Mouse (Mus musculus) hindbrain, embryonic 10.5 days (tissue): ENCODE results near the gene Scd2. TPM values are rescaled to one million over a fixed set of nuclear protein-coding genes. Genes with fewer than 3 reads are reported as not detected.
"Not testable (repeated sequence)": the region's sequence is repeated elsewhere in the genome, so short reads cannot be mapped to it uniquely, and the experiment has no call there.

ENCODE experiments used
- DNase-seq: peaks from one replicate; pipeline ENCODE4 v3.0.0-alpha.2; 2017; ENCODE audit warnings: low spot score
- H3K27ac ChIP-seq: fragments of 300-500 bp; sonication (generic); 2 replicates; pipeline ENCODE4 v1.5.1; 2016; ENCODE audit warnings: mild to moderate bottlenecking, moderate library complexity
- H3K27me3 ChIP-seq: fragments of 300-500 bp; sonication (generic); 2 replicates; pipeline ENCODE4 v1.6.1; 2016; ENCODE audit warnings: mild to moderate bottlenecking; ENCODE audit not compliant: poor library complexity, insufficient read depth, severe bottlenecking
- H3K36me3 ChIP-seq: fragments of 300-500 bp; sonication (generic); 2 replicates; pipeline ENCODE4 v1.6.1; 2016; ENCODE audit warnings: mild to moderate bottlenecking, moderate library complexity
- H3K4me1 ChIP-seq: fragments of 300-500 bp; sonication (generic); replicated peaks from 2 replicates; pipeline ENCODE4 v1.6.1; 2016; ENCODE audit warnings: mild to moderate bottlenecking
- H3K4me3 ChIP-seq: fragments of 300-500 bp; sonication (generic); 2 replicates; pipeline ENCODE4 v1.5.1; 2016; ENCODE audit warnings: mild to moderate bottlenecking, moderate library complexity
- H3K9me3 ChIP-seq: fragments of 300-500 bp; sonication (generic); 2 replicates; pipeline ENCODE4 v1.6.1; 2016; ENCODE audit warnings: mild to moderate bottlenecking, moderate library complexity
- WGBS: fragments of 180-500 bp; shearing (Covaris S2); methylation state at CpG from one replicate; pipeline ENCODE4 v1.1.7; 2016; 5-methylcytosine and 5-hydroxymethylcytosine counted together
- polyA plus RNA-seq: library from polyadenylated mRNA; unstranded; fragments of >200 nt; fragmentation: Nextera tagmentation; extraction: Ambion mirVana; gene quantifications from 2 replicates; pipeline ENCODE4 v1.2.1, GENCODE M21; 2016

Gene Scd2
- polyA plus RNA-seq, 1 experiment from 2014 or later = 352 TPM

- no peaks in the 10 kb centered on the region for H3K9me3 ChIP-seq
- WGBS = 93% methylated on average over 8 of the region's 8 CpGs
- no peak for DNase-seq
- no peak overlapping the region for H3K4me3 ChIP-seq
- peaks cover 39% of the 10 kb centered on the region for H3K4me1 ChIP-seq
- H3K36me3 ChIP-seq = peaks cover 99% of the 10 kb centered on the region
- H3K27ac ChIP-seq = no peak overlapping the region
- no peaks in the 10 kb centered on the region for H3K27me3 ChIP-seq
Observed at GRCm38 (mm10) chr19:44303502-44303901, 10.0 kb downstream of the Scd2 start.

GRCm38 (mm10) chr19:44304419-44304818 lies 10.9 kb downstream of the Scd2 start:
- Histone ChIP-seq H3K9me3 (no peaks in the 10 kb centered on the region), H3K36me3 (peaks cover 97% of the 10 kb centered on the region), H3K27ac (no peak overlapping the region), H3K4me3 (no peak overlapping the region), H3K4me1 (peaks cover 30% of the 10 kb centered on the region), H3K27me3 (no peaks in the 10 kb centered on the region)
- 93% methylated on average over 10 of the region's 10 CpGs for WGBS
- no peak for DNase-seq

GRCm38 (mm10) chr19:44304851-44305510 lies 11.5 kb downstream of the Scd2 start:
- Histone ChIP-seq H3K27me3 (no peaks in the 10 kb centered on the region), H3K4me3 (no peak overlapping the region), H3K27ac (no peak overlapping the region), H3K36me3 (peaks cover 93% of the 10 kb centered on the region), H3K9me3 (no peaks in the 10 kb centered on the region), H3K4me1 (peaks cover 26% of the 10 kb centered on the region)
- no peak for DNase-seq
- WGBS = 95% methylated on average over 16 of the region's 16 CpGs

- H3K9me3 ChIP-seq = no peaks in the 10 kb centered on the region
- H3K36me3 ChIP-seq = peaks cover 86% of the 10 kb centered on the region
- H3K27ac ChIP-seq = no peak overlapping the region
- H3K4me1 ChIP-seq = peaks cover 26% of the 10 kb centered on the region
- 93% methylated on average over 15 of the region's 15 CpGs for WGBS
- H3K27me3 ChIP-seq = no peaks in the 10 kb centered on the region
- H3K4me3 ChIP-seq = no peak overlapping the region
- no peak for DNase-seq
Observed at GRCm38 (mm10) chr19:44305701-44306100, 12.2 kb downstream of the Scd2 start.

- no peaks in the 10 kb centered on the region for H3K27me3 ChIP-seq
- WGBS = 83% methylated on average over 7 of the region's 7 CpGs
- H3K36me3 ChIP-seq = peaks cover 81% of the 10 kb centered on the region
- no peak for DNase-seq
- no peaks in the 10 kb centered on the region for H3K9me3 ChIP-seq
- H3K27ac ChIP-seq = no peak overlapping the region
- H3K4me1 ChIP-seq = peaks cover 26% of the 10 kb centered on the region
- H3K4me3 ChIP-seq = no peak overlapping the region
Observed at GRCm38 (mm10) chr19:44306171-44306570, 12.7 kb downstream of the Scd2 start.

- no peaks in the 10 kb centered on the region for H3K9me3 ChIP-seq
- peaks cover 31% of the 10 kb centered on the region for H3K4me1 ChIP-seq
- H3K27ac ChIP-seq = no peak overlapping the region
- peaks cover 70% of the 10 kb centered on the region for H3K36me3 ChIP-seq
- WGBS = 88% methylated on average over 9 of the region's 9 CpGs
- H3K4me3 ChIP-seq = no peak overlapping the region
- no peaks in the 10 kb centered on the region for H3K27me3 ChIP-seq
- DNase-seq = no peak
Observed at GRCm38 (mm10) chr19:44307101-44307914, 13.8 kb downstream of the Scd2 start.

- WGBS = 84% methylated on average over 6 of the region's 6 CpGs
- no peak overlapping the region for H3K27ac ChIP-seq
- no peak for DNase-seq
- no peaks in the 10 kb centered on the region for H3K9me3 ChIP-seq
- H3K4me3 ChIP-seq = no peak overlapping the region
- H3K4me1 ChIP-seq = peaks cover 32% of the 10 kb centered on the region
- no peaks in the 10 kb centered on the region for H3K27me3 ChIP-seq
- H3K36me3 ChIP-seq = peaks cover 63% of the 10 kb centered on the region
Observed at GRCm38 (mm10) chr19:44307915-44308470, 14.5 kb downstream of the Scd2 start.

GRCm38 (mm10) chr19:44308611-44309246 lies 15.3 kb downstream of the Scd2 start:
- Histone ChIP-seq H3K4me3 (no peak overlapping the region), H3K9me3 (no peaks in the 10 kb centered on the region), H3K4me1 (peaks cover 34% of the 10 kb centered on the region), H3K36me3 (peaks cover 56% of the 10 kb centered on the region), H3K27ac (no peak overlapping the region), H3K27me3 (no peaks in the 10 kb centered on the region)
- no peak for DNase-seq
- WGBS = 91% methylated on average over 8 of the region's 8 CpGs

- Histone ChIP-seq H3K36me3 (peaks cover 48% of the 10 kb centered on the region), H3K4me3 (no peak overlapping the region), H3K9me3 (no peaks in the 10 kb centered on the region), H3K4me1 (peaks cover 41% of the 10 kb centered on the region), H3K27ac (no peak overlapping the region), H3K27me3 (no peaks in the 10 kb centered on the region)
- WGBS = 83% methylated on average over 12 of the region's 12 CpGs
- DNase-seq = no peak
Observed at GRCm38 (mm10) chr19:44309351-44310154, 16.1 kb downstream of the Scd2 start.

GRCm38 (mm10) chr19:44310155-44310575 lies 16.7 kb downstream of the Scd2 start:
- not testable (repeated sequence) for DNase-seq, H3K27ac ChIP-seq, H3K27me3 ChIP-seq, H3K9me3 ChIP-seq, H3K4me3 ChIP-seq
- H3K4me1 ChIP-seq = peaks cover 47% of the 10 kb centered on the region
- WGBS = 94% methylated on average over 1 of the region's 1 CpGs
- H3K36me3 ChIP-seq = peaks cover 42% of the 10 kb centered on the region

GRCm38 (mm10) chr19:44310814-44311213 lies 17.3 kb downstream of the Scd2 start:
- no peak overlapping the region for H3K4me3 ChIP-seq
- WGBS = 36% methylated on average over 5 of the region's 5 CpGs
- no peaks in the 10 kb centered on the region for H3K27me3 ChIP-seq
- no peaks in the 10 kb centered on the region for H3K9me3 ChIP-seq
- no peak for DNase-seq
- peaks cover 50% of the 10 kb centered on the region for H3K4me1 ChIP-seq
- peaks cover 35% of the 10 kb centered on the region for H3K36me3 ChIP-seq
- H3K27ac ChIP-seq = no peak overlapping the region; the same call in 1 of the 2 replicates

GRCm38 (mm10) chr19:44311306-44312006 lies 18.0 kb downstream of the Scd2 start:
- no peak for DNase-seq
- peak overlapping the region; percentile 45; the same call in 1 of the 2 replicates for H3K27ac ChIP-seq

More at GRCm38 (mm10) chr19:44311306-44312006, 18.0 kb downstream of the Scd2 start:
- no peaks in the 10 kb centered on the region for H3K9me3 ChIP-seq
- no peak overlapping the region for H3K4me3 ChIP-seq
- peaks cover 29% of the 10 kb centered on the region for H3K36me3 ChIP-seq
- H3K4me1 ChIP-seq = peaks cover 50% of the 10 kb centered on the region
- 59% methylated on average over 8 of the region's 8 CpGs for WGBS
- no peaks in the 10 kb centered on the region for H3K27me3 ChIP-seq
